Mouse (Mus musculus) kidney, adult 2 months (tissue): ENCODE data around the gene Mmp14. TPM values are rescaled to one million over a fixed set of nuclear protein-coding genes. Genes with fewer than 3 reads are reported as not detected.

Experiments used
- DNase-seq: peaks from one replicate; pipeline ENCODE4 v3.0.0; 2021
- H3K27ac ChIP-seq: fragments of 200-500 bp; 2 replicates; pipeline ENCODE4 v1.5.1; 2012; ENCODE audit warnings: low read depth, low read length, control low read depth, inconsistent platforms; ENCODE audit not compliant: insufficient read depth
- H3K27me3 ChIP-seq: fragments of 200-500 bp; replicated peaks from 2 replicates; pipeline ENCODE4 v1.6.1; 2012; ENCODE audit warnings: mild to moderate bottlenecking, moderate library complexity, low read length, inconsistent platforms; ENCODE audit not compliant: control insufficient read depth, insufficient read depth
- H3K36me3 ChIP-seq: fragments of 200-500 bp; 2 replicates; pipeline ENCODE4 v1.6.1; 2012; ENCODE audit warnings: mild to moderate bottlenecking, moderate library complexity, low read length, inconsistent platforms; ENCODE audit not compliant: control insufficient read depth, insufficient read depth
- H3K4me1 ChIP-seq: fragments of 200-500 bp; 2 replicates; pipeline ENCODE4 v1.6.1; 2011; ENCODE audit warnings: low read length; ENCODE audit not compliant: control insufficient read depth, insufficient read depth
- H3K4me3 ChIP-seq: fragments of 200-500 bp; 2 replicates; pipeline ENCODE4 v1.5.1; 2011; ENCODE audit warnings: mild to moderate bottlenecking, low read depth, low read length, control low read depth; ENCODE audit not compliant: insufficient read depth
- CTCF ChIP-seq: fragments of 200-500 bp; conservative IDR thresholded peaks from 2 replicates; pipeline ENCODE4 v1.5.1; 2011; ENCODE audit warnings: low read depth, mild to moderate bottlenecking, control low read depth, low read length, moderate library complexity, mixed read lengths; ENCODE audit not compliant: insufficient read depth, insufficient read length
- POLR2A ChIP-seq: fragments of 200-500 bp; IDR thresholded peaks from one replicate; pipeline ENCODE4 v1.6.1; 2011; ENCODE audit warnings: low read depth, low read length, control low read depth
- WGBS: fragments of 180-500 bp; shearing (Covaris S2); methylation state at CpG from one replicate; pipeline ENCODE4 v1.1.7; 2018; 5-methylcytosine and 5-hydroxymethylcytosine counted together
- polyA plus RNA-seq: library from polyadenylated mRNA; depleted of rRNA; stranded (reverse); fragments of >200 nt; gene quantifications from 2 replicates; pipeline ENCODE4 v1.2.3, GENCODE M21; 2012

The Mmp14 gene
- polyA plus RNA-seq, 1 experiment: 37.2 TPM

DNA sequence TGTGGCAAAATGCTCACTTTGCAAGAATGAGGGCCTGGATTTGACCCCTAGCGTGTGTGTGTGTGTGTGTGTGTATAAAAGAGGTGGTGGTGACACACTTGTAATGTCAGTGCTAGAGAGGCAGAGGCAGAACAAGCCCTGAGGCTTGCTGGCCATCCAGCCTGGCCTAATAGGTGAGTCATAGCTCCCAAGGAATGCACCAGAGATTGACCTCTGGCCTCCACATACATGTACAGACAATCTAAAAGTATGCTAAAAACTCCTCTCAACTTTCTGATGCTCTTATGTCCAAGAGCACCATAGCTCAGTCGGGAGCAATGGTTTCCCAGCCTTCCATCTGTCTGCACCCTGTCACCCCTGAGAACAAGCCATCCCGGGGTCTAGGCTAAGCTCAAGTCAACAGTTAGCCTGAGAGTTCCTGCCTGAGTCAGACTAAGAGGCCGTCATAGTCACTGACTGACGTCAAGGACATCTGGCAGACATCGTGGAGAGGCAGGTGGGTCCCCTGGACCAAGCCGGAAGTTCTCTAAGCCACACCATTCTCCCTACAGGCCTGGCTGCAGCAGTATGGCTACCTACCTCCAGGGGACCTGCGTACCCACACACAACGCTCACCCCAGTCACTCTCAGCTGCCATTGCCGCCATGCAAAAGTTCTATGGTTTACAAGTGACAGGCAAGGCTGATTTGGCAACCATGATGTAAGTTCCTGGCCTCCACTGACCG, 3.9 kb downstream of the Mmp14 start:
- 80% methylated on average over 11 of the region's 11 CpGs for WGBS
- no peak for DNase-seq

DNA sequence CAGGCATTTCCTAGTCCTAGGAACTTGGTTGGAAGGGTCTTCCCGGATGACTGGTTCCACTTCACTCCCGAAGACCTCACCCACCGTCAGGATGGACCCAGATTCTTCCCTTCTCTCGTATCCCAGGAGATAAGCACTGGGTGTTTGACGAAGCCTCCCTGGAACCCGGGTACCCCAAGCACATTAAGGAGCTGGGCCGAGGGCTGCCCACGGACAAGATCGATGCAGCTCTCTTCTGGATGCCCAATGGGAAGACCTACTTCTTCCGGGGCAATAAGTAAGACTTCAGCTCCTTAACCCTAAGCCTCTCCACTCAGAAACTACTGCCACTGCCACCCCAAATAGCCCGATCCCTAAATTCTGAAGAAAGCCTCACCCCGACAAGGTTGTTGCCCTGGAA, 7.7 kb downstream of the Mmp14 start:
- DNase-seq: no peak
- WGBS: 91% methylated on average over 12 of the region's 12 CpGs
- TF ChIP-seq POLR2A: no peak
- Histone ChIP-seq H3K4me1 (no peaks in the 10 kb centered on the region), H3K27ac (no peak overlapping the region), H3K4me3 (no peak overlapping the region), H3K36me3 (no peaks in the 10 kb centered on the region), H3K27me3 (no peaks in the 10 kb centered on the region)

More for the DNA sequence above, 3.9 kb downstream of the Mmp14 start:
- Histone ChIP-seq H3K36me3 (no peaks in the 10 kb centered on the region), H3K27me3 (no peaks in the 10 kb centered on the region), H3K4me1 (0 out of 2 replicates have a peak, but pooled peaks cover 2% of the 10 kb centered on the region), H3K27ac (no peak overlapping the region), H3K4me3 (no peak overlapping the region)
- TF ChIP-seq CTCF: no peak
- no peak for TF ChIP-seq POLR2A

DNA sequence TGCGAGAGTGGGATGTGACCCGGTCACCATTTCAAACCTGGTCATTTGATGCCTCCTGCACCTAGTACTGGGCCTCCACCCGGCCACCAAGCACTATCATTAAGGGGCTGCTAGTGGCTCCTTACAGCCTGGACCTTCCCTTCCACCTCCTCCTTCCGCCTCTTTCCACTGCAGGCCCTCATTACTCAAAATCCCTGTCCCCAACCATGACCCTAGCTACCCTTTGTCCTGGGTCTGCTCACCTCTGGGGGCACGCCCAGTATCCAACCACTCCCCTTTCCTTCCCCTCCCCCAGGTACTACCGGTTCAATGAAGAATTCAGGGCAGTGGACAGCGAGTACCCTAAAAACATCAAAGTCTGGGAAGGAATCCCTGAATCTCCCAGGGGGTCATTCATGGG, 8.2 kb downstream of the Mmp14 start:
- Histone ChIP-seq H3K4me3 (no peak overlapping the region), H3K27ac (no peak overlapping the region), H3K36me3 (no peaks in the 10 kb centered on the region), H3K27me3 (no peaks in the 10 kb centered on the region), H3K4me1 (no peaks in the 10 kb centered on the region)
- WGBS: 72% methylated on average over 7 of the region's 7 CpGs
- no peak for DNase-seq
- TF ChIP-seq CTCF (no peak), POLR2A (no peak)

DNA sequence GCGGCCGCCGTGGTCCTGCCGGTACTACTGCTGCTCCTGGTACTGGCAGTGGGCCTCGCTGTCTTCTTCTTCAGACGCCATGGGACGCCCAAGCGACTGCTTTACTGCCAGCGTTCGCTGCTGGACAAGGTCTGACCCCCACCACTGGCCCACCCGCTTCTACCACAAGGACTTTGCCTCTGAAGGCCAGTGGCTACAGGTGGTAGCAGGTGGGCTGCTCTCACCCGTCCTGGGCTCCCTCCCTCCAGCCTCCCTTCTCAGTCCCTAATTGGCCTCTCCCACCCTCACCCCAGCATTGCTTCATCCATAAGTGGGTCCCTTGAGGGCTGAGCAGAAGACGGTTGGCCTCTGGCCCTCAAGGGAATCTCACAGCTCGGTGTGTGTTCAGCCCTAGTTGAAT, 9.1 kb downstream of the Mmp14 start:
- Histone ChIP-seq H3K27me3 (no peaks in the 10 kb centered on the region), H3K36me3 (no peaks in the 10 kb centered on the region), H3K4me1 (no peaks in the 10 kb centered on the region), H3K4me3 (no peak overlapping the region), H3K27ac (no peak overlapping the region)
- DNase-seq: no peak
- WGBS: 93% methylated on average over 14 of the region's 14 CpGs
- TF ChIP-seq POLR2A (no peak), CTCF (no peak)

DNA sequence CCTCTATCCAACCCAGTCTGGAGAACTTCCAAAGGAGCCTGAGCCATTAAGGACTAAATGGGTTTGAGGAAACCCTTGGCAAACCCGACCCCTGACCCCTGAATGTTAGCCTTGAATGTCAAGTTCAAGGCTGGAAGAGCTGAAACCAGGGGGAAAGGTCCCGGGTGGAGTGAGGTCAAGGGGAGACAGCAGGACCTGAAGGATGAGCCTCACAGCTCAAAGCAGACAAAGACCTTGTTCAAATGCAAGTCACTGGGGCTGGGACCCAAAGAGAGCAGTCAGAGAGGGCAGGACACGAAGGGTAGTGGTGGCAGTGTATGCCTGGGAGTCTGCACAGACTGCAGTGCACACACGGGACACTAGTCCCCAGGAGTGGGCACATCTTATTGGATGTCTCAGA, 10.0 kb downstream of the Mmp14 start:
- Histone ChIP-seq H3K36me3 (no peaks in the 10 kb centered on the region), H3K27me3 (no peaks in the 10 kb centered on the region), H3K4me1 (no peaks in the 10 kb centered on the region), H3K27ac (no peak overlapping the region), H3K4me3 (no peak overlapping the region)
- TF ChIP-seq CTCF: no peak
- TF ChIP-seq POLR2A: no peak
- no peak for DNase-seq
- WGBS: 78% methylated on average over 4 of the region's 4 CpGs

DNA sequence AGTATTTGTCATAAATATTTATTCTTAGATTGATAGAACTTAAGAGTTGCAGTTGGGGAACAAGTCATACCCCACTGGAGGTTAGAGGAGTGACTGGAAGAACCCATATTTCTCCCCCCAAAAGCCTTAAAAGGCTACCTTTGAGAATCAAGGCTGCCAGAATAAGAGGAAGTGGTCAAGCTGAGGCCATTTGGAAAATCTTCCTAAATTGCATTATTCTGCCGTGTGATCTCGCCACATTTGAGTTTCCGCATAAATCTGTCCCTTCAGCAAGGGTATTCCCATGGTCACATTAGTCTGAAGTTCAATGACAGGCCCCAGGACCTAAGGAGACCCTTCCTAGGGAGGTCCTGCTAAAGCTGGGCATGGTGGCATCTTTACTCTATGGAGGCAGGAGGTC, 11.1 kb downstream of the Mmp14 start:
- H3K4me1 ChIP-seq: no peaks in the 10 kb centered on the region

DNA sequence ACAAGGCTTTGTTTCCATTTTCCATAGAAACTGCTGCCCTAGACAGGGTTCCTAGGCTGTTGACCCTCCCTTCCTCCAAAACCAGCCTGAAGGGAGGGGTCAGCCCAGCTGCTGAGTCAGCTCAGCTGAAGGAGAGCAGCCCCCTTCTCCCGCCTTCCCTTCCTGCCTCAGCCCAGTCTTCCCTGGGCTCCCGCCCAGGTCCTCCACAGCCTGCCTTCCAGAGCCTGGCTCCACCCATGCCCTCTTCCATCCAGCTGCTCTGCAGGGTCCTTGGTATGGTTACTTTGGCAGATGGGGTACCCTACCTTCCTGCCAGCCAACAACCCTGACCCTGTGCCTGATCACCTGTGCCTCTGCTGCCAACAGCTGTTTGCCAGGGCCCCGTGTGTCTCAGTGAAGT, 11.8 kb downstream of the Mmp14 start:
- H3K27ac ChIP-seq: no peak overlapping the region
- H3K4me3 ChIP-seq: no peak overlapping the region
- peak; percentile 40 for DNase-seq
- H3K4me1 ChIP-seq: no peaks in the 10 kb centered on the region
- H3K36me3 ChIP-seq: no peaks in the 10 kb centered on the region
- TF ChIP-seq CTCF (no peak), POLR2A (no peak)
- 63% methylated on average over 3 of the region's 3 CpGs for WGBS
- H3K27me3 ChIP-seq: no peaks in the 10 kb centered on the region

More for the DNA sequence above, 11.1 kb downstream of the Mmp14 start:
- H3K27me3 ChIP-seq: no peaks in the 10 kb centered on the region
- H3K36me3 ChIP-seq: no peaks in the 10 kb centered on the region
- no peak for DNase-seq
- WGBS: 83% methylated on average over 3 of the region's 3 CpGs
- no peak overlapping the region for H3K27ac ChIP-seq
- TF ChIP-seq CTCF: no peak
- no peak for TF ChIP-seq POLR2A
- H3K4me3 ChIP-seq: no peak overlapping the region
